Mouse (Mus musculus): Measurements from ENCODE around the gene Sec16b.

The Sec16b gene

GRCm38 (mm10) chr1:157513559-157513958 is 7.0 kb downstream of the Sec16b start:
- DNase-seq (ENCODE audit: low read depth, low spot score) = no peak

- DNase-seq (ENCODE audit: low read depth, low spot score) = no peak
Observed at GRCm38 (mm10) chr1:157514298-157514697, 7.8 kb downstream of the Sec16b start.

DNA sequence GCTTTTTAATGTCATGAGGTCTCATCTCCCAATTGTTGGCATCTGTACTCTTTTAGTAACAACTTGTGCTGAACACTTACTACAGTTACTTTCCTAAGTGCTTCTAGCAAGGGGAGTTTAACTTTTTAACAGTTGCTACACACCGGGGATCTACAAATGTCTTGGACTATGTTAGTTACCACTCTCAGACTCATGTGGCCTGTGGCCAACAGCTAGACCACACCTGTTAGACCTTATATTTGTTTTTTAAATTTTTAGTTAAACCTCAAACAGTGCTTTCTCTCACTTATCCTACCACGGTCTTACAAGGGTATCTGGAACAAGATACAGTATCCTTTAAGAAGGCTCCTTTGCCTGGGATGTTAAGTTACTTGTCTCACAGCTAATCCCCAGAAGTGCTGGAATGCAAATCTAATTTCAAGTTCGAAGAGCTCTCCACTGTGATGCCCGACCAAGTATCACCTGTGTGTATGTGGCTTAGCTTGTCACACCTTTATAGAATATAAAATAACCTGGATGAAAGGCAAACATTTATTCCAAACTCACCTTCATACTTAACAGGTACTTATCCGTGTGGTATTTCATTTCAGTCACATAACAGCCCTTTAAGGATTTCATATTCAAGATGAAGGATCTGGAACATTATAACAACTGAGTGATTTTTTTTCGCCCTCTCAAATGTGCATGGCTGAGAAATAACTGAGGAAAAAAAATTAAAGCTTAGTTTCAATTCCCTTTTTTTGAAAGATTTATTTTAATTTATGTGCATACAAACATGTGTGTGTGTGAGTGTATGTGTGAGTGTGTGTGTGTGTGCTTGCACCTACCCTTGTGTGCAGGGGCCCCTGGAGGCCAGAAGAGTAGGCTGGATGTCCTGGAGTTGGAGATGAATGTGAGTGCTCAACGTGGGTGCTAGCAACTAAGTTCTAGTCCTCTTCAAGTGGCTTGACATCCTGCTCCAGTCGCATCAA is 10.6 kb downstream of the Sec16b start:
- DNase-seq (ENCODE audit: low read depth, low spot score) = no peak

GRCm38 (mm10) chr1:157518111-157518523 is 11.6 kb downstream of the Sec16b start:
- peak; percentile 12 for DNase-seq (ENCODE audit: low read depth, low spot score)

- DNase-seq (ENCODE audit: low read depth, low spot score) = no peak
Observed at GRCm38 (mm10) chr1:157519396-157519795, 12.9 kb downstream of the Sec16b start.

- no peak for DNase-seq (ENCODE audit: low read depth, low spot score)
Observed at GRCm38 (mm10) chr1:157522322-157522721, 15.8 kb downstream of the Sec16b start.

DNA sequence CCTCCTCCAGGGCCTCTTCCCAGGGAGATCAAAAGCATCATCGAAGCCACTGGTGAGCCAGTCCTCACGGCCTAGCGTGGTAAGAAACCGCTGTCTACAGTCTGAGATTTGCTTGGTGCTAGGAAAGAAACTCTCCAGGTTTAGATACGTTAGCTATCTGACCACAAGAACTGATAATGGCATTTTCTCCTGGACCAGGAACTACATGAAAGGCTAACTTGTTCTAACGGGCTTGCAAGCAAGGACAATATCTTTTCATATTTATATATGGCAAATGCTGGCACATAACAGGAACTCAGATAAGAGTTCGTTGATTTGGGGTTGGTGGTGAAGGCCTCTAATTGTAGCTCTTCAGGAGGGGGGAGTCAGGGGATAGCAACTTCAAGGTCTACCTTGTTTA is 18.2 kb downstream of the Sec16b start:
- DNase-seq (ENCODE audit: low read depth, low spot score) = no peak

DNA sequence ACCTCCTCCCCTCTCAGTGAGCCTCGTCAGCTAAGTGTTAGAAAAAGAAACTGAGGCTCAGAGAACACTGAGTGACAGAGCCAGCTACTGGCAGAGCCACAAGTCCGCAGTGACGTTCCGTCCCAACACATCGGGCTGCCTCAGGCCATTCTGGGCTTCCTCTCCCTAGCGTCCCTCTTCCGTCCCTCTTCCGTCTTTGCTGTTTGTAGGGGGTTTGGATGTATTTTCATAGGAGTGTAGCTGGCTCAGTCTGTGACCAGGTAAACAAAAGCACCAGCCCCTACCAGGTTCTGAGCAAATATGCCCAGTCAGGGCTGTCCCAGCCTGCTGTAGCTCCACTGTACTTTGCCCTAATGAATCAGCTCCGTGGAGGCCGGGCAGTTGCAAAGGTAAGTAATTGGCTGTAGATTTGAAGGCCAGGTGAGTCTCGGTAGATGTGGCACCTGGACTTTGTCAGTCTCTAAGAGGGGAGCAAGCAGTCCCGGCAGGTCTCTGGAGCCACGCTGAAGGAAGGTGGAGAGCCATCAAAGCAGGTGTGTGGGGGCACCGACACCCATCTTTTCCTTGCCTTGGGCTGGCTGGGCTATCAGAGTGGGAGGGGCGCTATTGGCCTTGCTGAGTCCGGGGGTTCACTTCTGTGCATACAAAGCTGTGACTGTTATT is 19.3 kb downstream of the Sec16b start:
- no peak for DNase-seq (ENCODE audit: low read depth, low spot score)

DNA sequence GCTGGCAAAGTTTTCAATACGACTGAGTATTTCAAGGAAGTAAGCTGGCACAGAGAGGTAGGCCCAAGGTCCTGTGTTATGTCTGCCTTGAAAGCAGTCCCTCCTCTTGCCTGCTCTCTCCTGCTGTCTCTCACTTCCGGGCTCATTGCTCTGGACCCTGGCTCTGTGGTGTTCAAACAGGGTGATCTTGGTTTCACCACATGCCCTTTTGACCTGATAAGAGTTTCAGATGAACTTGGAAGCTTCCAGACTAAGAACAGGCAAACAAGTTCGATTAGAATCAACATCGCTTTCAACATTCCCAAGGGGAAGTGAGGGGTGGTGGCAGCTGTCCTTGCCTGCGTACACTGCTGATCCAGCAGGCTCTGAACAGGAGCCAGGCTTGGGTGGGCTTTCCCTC is 20.1 kb downstream of the Sec16b start:
- no peak for DNase-seq (ENCODE audit: low read depth, low spot score)

DNA sequence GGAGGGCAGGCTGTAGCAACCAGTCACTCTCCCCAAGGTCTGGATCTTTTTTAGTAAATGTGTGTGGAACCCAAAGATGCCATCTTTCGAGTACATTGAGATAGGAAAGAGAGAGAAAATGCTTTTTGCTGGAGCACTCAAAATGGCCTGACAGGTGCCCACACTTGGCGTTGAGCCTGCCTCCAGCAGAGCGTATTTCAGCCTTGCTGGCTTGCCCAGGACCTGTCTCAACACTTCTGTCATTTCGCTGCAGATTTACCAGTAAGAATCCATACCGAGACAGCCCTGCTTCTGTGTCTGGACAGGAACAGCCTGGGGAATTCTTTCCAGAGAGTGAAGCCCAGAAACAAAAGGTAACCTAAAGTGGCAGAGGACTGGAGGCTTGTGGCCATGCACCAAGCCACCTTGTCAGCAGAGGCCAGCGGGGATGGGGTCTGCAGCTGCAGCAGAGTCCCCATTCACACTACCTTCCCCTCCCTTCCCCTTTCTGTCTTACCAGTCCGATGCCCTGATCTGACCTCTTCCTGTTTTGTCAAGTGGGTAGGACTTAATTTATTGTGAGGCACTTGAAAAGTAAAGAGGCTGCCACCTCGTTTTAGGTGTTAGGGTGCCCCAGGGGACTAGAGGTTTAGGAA is 26.4 kb downstream of the Sec16b start:
- DNase-seq (ENCODE audit: low read depth, low spot score) = no peak

DNA sequence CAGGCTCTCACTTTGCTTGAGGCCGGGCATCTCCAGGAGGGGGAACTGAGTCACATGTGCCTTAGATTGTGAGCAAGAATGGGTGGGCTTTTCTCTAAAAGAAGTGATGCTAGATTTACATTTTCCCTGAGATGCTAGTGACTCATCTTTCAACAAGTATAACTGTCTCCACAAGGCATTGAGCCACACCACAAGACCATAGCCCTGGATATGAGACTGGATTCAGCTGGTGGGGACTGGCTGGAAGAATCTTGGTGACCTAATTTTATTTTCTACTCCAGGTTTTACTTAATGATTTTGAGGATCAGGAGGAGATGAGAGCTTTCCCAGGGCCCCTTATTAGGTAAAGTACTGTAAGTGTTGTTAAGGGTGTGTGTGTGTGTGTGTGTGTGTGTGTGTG is 29.0 kb downstream of the Sec16b start:
- no peak for DNase-seq (ENCODE audit: low read depth, low spot score)

DNA sequence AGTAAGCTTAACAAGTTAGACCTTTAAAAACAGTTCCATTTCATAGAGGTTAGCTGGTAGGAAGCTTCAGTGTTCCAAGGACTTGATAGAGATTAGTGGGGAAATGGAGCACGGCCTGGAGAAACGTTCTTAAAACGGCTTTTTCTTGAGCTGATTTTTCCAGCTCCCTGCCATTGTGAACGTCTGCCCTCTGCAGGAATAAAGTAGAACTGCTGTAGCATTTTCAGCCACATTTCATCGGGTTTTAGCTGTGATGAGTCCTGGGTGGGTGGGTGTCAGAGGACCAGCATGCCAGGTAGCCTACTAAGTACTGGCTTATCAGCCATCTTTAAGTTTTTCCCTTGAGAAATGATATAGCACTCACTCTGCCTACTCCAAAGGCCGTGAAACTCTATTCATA is 29.9 kb downstream of the Sec16b start:
- DNase-seq (ENCODE audit: low read depth, low spot score) = peak; percentile 14

- DNase-seq (ENCODE audit: low read depth, low spot score) = no peak
Observed at GRCm38 (mm10) chr1:157537636-157538035, 31.1 kb downstream of the Sec16b start.

GRCm38 (mm10) chr1:157545056-157545455 is 38.5 kb downstream of the Sec16b start:
- DNase-seq (ENCODE audit: low read depth, low spot score) = no peak

DNA sequence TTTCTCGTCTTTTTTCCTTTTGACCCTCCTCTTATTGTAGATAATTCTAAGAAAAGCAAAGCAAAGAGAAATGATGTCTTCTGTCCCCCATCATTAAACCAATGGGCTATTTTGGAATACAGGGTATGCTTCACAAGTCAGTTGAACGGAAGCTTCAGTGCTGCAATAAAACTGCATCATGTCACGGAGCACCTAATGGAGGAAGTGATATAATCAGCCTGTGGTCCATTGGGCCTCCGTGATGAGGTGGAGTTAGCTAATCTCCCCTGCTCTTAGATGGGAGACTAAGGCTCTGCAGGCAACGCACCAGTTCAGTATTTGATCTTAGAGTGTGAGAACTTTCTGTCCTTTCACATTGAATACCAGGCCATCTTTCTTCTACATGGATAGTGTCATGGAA is 41.1 kb downstream of the Sec16b start:
- no peak for DNase-seq (ENCODE audit: low read depth, low spot score)

DNA sequence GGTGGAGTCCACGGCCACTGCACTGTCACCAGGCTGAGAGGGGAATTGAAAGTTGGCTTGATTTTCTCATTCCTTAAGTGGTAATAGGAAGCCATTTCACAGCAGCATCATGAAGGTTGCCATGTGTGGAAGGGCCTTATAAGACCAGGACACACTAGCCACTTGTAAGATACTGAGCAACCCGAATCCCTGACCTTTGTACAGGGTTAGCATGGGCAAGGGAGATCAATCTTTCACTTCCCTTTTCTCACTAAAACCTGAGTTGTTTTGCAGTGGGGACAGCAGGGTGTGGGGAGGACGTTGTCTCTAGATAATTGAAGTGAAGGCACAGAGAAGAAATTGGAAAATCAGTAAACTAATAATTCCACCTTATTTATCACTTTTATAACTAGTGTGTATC is 43.2 kb downstream of the Sec16b start:
- no peak for DNase-seq (ENCODE audit: low read depth, low spot score)

- DNase-seq (ENCODE audit: low read depth, low spot score) = peak; percentile 24
Observed at GRCm38 (mm10) chr1:157552749-157553451, 46.4 kb downstream of the Sec16b start.

DNA sequence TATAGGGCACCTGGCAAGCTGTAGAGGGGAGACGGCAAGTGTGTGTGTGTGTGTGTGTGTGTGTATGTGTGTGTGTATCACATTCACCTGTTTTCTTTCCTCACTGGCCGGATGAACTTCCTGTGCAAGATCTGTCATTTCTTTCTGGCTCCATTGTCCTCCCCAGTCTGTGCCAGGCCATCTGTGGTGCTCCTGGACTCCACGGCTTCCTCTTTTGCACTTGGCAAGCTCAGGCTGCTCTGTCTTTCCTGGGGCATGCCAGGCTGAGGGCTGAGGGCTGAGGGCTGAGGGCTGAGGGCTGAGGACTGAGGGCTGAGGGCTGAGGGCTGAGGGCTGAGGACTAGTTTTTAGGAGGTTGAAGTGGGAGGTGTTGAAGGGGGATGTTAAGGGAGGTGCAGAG is 47.6 kb downstream of the Sec16b start:
- DNase-seq (ENCODE audit: low read depth, low spot score) = no peak

GRCm38 (mm10) chr1:157554686-157555530 is 48.4 kb downstream of the Sec16b start:
- no peak for DNase-seq (ENCODE audit: low read depth, low spot score)

DNA sequence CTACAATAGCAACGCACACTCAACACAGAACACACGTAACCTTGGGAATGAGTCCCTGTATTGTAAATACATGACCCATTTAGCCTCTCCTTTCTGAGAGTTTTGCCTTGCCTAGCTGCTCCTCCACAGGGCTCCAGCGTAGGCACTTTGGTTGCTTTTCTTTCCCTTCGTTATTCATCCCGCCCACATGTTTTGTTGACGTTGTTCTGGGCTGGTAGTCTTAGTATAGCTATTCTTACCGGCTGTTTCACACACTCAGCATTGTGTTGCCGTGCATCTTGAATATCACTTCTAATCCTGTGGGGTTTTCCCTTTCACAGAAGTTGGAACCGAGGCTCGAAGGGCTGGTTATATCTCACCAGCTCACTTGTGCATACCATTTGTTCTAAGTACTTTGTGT is 49.2 kb downstream of the Sec16b start:
- no peak for DNase-seq (ENCODE audit: low read depth, low spot score)

GRCm38 (mm10) chr1:157556439-157556838 is 49.9 kb downstream of the Sec16b start:
- no peak for DNase-seq (ENCODE audit: low read depth, low spot score)
